Mouse (Mus musculus) lung, embryonic 16.5 days (tissue): ENCODE data around the gene Pax5. TPM values are rescaled to one million over a fixed set of nuclear protein-coding genes. Genes with fewer than 3 reads are reported as not detected.

Experiments
- ATAC-seq: fragments of 200-750 bp; cut with Nextera tagmentation; 2 replicates; pipeline ENCODE4 v1.8.0; 2017; ENCODE audit warnings: low read depth, mild to moderate bottlenecking, moderate library complexity
- H3K27ac ChIP-seq: fragments of 300-500 bp; sonication (generic); 2 replicates; pipeline ENCODE4 v1.5.1; 2014; ENCODE audit warnings: mild to moderate bottlenecking, control low read depth, low read length
- H3K27me3 ChIP-seq: fragments of 300-500 bp; sonication (generic); 2 replicates; pipeline ENCODE4 v1.6.1; 2014; ENCODE audit warnings: low read depth, low read length, mixed read lengths; ENCODE audit not compliant: control insufficient read depth, insufficient read depth
- H3K36me3 ChIP-seq: fragments of 300-500 bp; sonication (generic); 2 replicates; pipeline ENCODE4 v1.6.1; 2014; ENCODE audit warnings: low read length; ENCODE audit not compliant: control insufficient read depth, insufficient read depth
- H3K4me1 ChIP-seq: fragments of 300-500 bp; sonication (generic); replicated peaks from 2 replicates; pipeline ENCODE4 v1.6.1; 2014; ENCODE audit warnings: low read length, mixed read lengths; ENCODE audit not compliant: control insufficient read depth, insufficient read depth
- H3K4me2 ChIP-seq: fragments of 300-500 bp; sonication (generic); 2 replicates; pipeline ENCODE4 v1.6.1; 2014; ENCODE audit warnings: low read depth, low read length, control low read depth
- H3K4me3 ChIP-seq: fragments of 300-500 bp; sonication (generic); 2 replicates; pipeline ENCODE4 v1.5.1; 2014; ENCODE audit warnings: mild to moderate bottlenecking, low read length, control low read depth
- H3K9ac ChIP-seq: fragments of 300-500 bp; sonication (generic); 2 replicates; pipeline ENCODE4 v1.6.1; 2014; ENCODE audit warnings: low read length, control low read depth
- H3K9me3 ChIP-seq: fragments of 300-500 bp; sonication (generic); 2 replicates; pipeline ENCODE4 v1.6.1; 2016; ENCODE audit warnings: low read length; ENCODE audit not compliant: control insufficient read depth
- WGBS: fragments of 180-500 bp; shearing (Covaris S2); extraction: QIAGEN DNeasy Blood & Tissue Kit; methylation state at CpG from one replicate; pipeline ENCODE4 v1.1.7; 2014; 5-methylcytosine and 5-hydroxymethylcytosine counted together
- polyA plus RNA-seq: library from polyadenylated mRNA; unstranded; fragments of >200 nt; fragmentation: Nextera tagmentation; extraction: Ambion mirVana; gene quantifications from 2 replicates; pipeline ENCODE4 v1.2.1, GENCODE M21; 2015

Gene Pax5
- polyA plus RNA-seq, 1 experiment from 2014 or later: not detected

- Histone ChIP-seq H3K36me3 (no peaks in the 10 kb centered on the region), H3K4me3 (no peak overlapping the region), H3K9ac (no peak overlapping the region), H3K4me1 (no peaks in the 10 kb centered on the region), H3K27me3 (peaks cover 71% of the 10 kb centered on the region), H3K4me2 (no peak overlapping the region), H3K27ac (no peak overlapping the region), H3K9me3 (no peaks in the 10 kb centered on the region)
- ATAC-seq: no peak
- WGBS: 16% methylated on average over 3 of the region's 3 CpGs
Measured at GRCm38 (mm10) chr4:44715621-44716160, 5.4 kb upstream of the Pax5 start.

GRCm38 (mm10) chr4:44714111-44714621, 3.9 kb upstream of the Pax5 start:
- Histone ChIP-seq H3K27ac (no peak overlapping the region), H3K4me3 (no peak overlapping the region), H3K4me1 (no peaks in the 10 kb centered on the region), H3K27me3 (peaks cover 85% of the 10 kb centered on the region), H3K9me3 (no peaks in the 10 kb centered on the region), H3K36me3 (no peaks in the 10 kb centered on the region), H3K9ac (no peak overlapping the region), H3K4me2 (no peak overlapping the region)
- no peak for ATAC-seq
- 2% methylated on average over 27 of the region's 27 CpGs for WGBS

GRCm38 (mm10) chr4:44713554-44714051, 3.3 kb upstream of the Pax5 start:
- H3K9ac ChIP-seq: no peak overlapping the region
- peaks cover 88% of the 10 kb centered on the region for H3K27me3 ChIP-seq
- H3K4me1 ChIP-seq: no peaks in the 10 kb centered on the region
- H3K4me3 ChIP-seq: no peak overlapping the region
- no peaks in the 10 kb centered on the region for H3K9me3 ChIP-seq
- ATAC-seq: no peak
- H3K36me3 ChIP-seq: no peaks in the 10 kb centered on the region
- H3K4me2 ChIP-seq: no peak overlapping the region
- WGBS: under 1% methylated on average over 19 of the region's 19 CpGs
- H3K27ac ChIP-seq: no peak overlapping the region

GRCm38 (mm10) chr4:44712786-44713553, 2.7 kb upstream of the Pax5 start:
- Histone ChIP-seq H3K4me2 (no peak overlapping the region), H3K4me3 (no peak overlapping the region)
- ATAC-seq: no peak

GRCm38 (mm10) chr4:44712051-44712700, 1.9 kb upstream of the Pax5 start:
- H3K4me1 ChIP-seq: no peaks in the 10 kb centered on the region
- no peaks in the 10 kb centered on the region for H3K36me3 ChIP-seq
- 0 out of 2 replicates have a peak, but pooled peaks have one; percentile 28 for ATAC-seq
- peak overlapping the region; percentile 21; the same call in 1 of the 2 replicates for H3K4me2 ChIP-seq
- under 1% methylated on average over 25 of the region's 25 CpGs for WGBS
- H3K9me3 ChIP-seq: no peaks in the 10 kb centered on the region
- no peak overlapping the region for H3K9ac ChIP-seq
- peak overlapping the region; percentile 21 for H3K4me3 ChIP-seq
- peaks cover 86% of the 10 kb centered on the region for H3K27me3 ChIP-seq
- H3K27ac ChIP-seq: no peak overlapping the region

More at GRCm38 (mm10) chr4:44712786-44713553, 2.7 kb upstream of the Pax5 start:
- H3K27me3 ChIP-seq: peaks cover 88% of the 10 kb centered on the region
- no peaks in the 10 kb centered on the region for H3K36me3 ChIP-seq
- no peaks in the 10 kb centered on the region for H3K4me1 ChIP-seq
- H3K9me3 ChIP-seq: no peaks in the 10 kb centered on the region
- WGBS: 1% methylated on average over 50 of the region's 50 CpGs
- no peak overlapping the region for H3K9ac ChIP-seq
- no peak overlapping the region for H3K27ac ChIP-seq

- Histone ChIP-seq H3K27me3 (peaks cover 85% of the 10 kb centered on the region), H3K9me3 (no peaks in the 10 kb centered on the region), H3K4me3 (no peak overlapping the region), H3K4me2 (no peak overlapping the region), H3K9ac (no peak overlapping the region), H3K36me3 (no peaks in the 10 kb centered on the region), H3K4me1 (no peaks in the 10 kb centered on the region), H3K27ac (no peak overlapping the region)
- 1% methylated on average over 25 of the region's 25 CpGs for WGBS
- no peak for ATAC-seq
Measured at GRCm38 (mm10) chr4:44711136-44711900, 1.0 kb upstream of the Pax5 start.

GRCm38 (mm10) chr4:44710701-44711097, 412 bp upstream of the Pax5 start:
- H3K9ac ChIP-seq: no peak overlapping the region
- no peak overlapping the region for H3K4me3 ChIP-seq
- ATAC-seq: no peak
- H3K9me3 ChIP-seq: no peaks in the 10 kb centered on the region
- H3K4me1 ChIP-seq: no peaks in the 10 kb centered on the region
- no peak overlapping the region for H3K27ac ChIP-seq
- H3K27me3 ChIP-seq: peaks cover 90% of the 10 kb centered on the region
- WGBS: 1% methylated on average over 30 of the region's 30 CpGs
- no peak overlapping the region for H3K4me2 ChIP-seq
- H3K36me3 ChIP-seq: no peaks in the 10 kb centered on the region

- Histone ChIP-seq H3K9ac (no peak overlapping the region), H3K27me3 (peaks cover 91% of the 10 kb centered on the region), H3K9me3 (no peaks in the 10 kb centered on the region), H3K4me2 (no peak overlapping the region), H3K27ac (no peak overlapping the region), H3K4me1 (0 out of 2 replicates have a peak, but pooled peaks cover 3% of the 10 kb centered on the region), H3K4me3 (no peak overlapping the region), H3K36me3 (no peaks in the 10 kb centered on the region)
- no peak for ATAC-seq
Measured at GRCm38 (mm10) chr4:44709091-44709695, 1.1 kb downstream of the Pax5 start.
